Mouse (Mus musculus) mature B cell (primary cell): Measurements from ENCODE around the gene Selenow.
"Not testable (repeated sequence)": the region's sequence is repeated elsewhere in the genome, so short reads cannot be mapped to it uniquely, and the experiment has no call there.

Source experiments
- in situ Hi-C: fragments of 300-500 bp; cut with MboI; formaldehyde crosslinking; loops from 2 replicates; pipeline ENCODE4 v1.14.3; 2019

The Selenow gene

GRCm38 (mm10) chr7:15945721-15946536, 23.7 kb upstream of the Selenow start, which contains the start of gene Nop53:
Gene Nop53 (minus strand): TSS chr7:15946074.
- in situ Hi-C loops = no loop called here

DNA sequence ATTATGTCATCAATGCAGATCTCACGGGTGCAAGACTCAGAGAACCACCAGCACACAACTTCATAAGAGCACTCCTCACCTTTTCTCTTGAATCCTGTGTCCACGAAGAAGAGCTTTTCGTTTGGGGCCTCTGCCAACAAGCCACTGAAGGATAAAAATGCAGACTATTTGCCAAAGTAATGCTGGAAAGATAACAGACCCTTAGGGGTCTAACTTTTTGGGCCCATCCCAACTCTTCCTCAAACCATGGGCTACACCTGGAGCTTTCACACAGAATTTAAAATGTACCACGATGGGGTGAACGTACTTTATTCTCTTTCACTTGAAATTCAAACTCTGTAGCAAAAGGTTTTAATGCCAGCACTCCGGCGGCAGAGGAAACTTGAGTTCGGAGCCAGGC, 23.0 kb upstream of the Selenow start:
- in situ Hi-C loops = no loop called here

- in situ Hi-C loops = no loop called here
Observed at GRCm38 (mm10) chr7:15944311-15944710, 22.1 kb upstream of the Selenow start.

DNA sequence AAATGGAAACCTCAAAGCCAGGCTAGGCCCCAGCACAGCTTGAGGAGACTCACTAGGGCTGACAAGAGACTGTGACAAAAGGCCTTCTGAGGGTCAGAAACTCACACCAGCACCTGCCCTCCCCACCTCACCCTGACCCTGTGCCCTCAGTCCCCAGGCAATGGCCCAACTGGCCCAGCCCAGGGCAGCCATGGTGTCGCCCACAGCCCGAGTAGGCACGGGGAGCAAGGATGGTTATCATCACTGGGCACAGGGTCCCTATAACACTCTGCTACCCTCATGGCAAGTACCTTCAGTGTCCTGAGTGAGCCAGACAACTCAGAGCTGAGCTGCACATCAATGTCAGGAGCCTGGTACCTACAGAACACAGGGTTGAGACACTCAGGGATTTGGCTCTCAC, 16.4 kb upstream of the Selenow start:
- in situ Hi-C loops = no loop called here

DNA sequence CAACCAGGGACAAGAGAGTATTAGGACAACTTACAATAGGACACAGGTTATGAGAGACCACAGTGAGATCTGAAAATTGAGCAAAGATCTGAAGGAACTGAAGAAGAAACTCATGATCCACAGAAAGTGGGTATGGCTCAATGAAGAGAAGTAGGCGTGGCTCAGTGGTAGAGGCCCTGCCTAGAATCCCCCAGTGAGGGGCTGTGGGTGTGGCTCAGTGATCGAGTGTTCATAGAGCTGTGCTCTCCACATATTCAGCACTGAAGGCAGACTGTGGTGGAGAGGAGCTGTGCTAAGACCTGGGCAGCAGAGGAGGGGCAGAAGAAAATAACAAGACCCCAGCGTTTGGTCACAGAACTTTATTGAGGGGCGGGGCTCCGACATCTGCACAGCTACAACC, 15.3 kb upstream of the Selenow start:
- in situ Hi-C loops = no loop called here

DNA sequence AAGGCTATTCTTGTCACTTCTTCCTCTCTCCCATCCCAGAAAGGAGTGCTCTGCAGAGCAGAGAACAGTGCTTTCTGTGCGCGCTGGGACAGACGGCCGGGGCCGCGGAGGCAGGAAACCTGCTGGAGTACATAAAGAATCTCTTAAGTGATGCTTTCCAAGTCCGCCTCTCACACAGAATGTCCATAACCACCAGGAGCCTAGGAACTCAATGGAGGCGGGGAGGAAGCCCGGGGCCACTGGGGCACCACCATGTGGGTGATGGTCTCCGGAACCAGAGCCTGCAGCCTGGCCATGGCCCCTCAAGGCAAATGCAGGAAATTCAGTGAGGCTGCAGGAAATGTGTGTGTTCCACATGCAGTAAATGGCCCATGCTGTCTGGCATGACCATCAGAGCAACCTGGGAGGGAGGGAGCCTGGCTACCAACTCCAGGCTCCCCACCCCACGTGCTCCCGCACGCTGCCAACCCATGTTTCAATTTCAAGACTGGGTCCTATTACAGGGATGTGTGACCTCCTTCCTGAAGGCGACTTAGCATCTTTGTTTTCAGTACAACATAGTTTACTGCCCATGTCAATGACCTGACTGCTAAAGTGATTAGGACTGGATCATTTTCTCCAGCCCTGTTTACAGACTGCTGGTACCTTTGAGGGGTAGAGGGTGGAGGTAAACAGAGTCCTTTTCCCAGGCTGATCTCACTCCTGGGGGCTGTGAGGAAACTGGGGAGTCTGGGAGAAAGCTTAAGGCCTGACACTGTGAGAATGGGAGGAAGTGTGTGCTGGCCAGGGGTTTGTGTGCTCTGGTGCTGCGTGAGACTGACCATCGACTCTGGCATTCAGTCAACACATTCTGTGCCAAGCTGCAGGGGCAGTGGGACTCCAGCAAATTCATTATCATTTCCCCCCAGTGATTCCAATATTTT, 11.5 kb upstream of the Selenow start:
- in situ Hi-C loops = no loop called here

- in situ Hi-C loops = no loop called here
Observed at GRCm38 (mm10) chr7:15931635-15932034, 9.4 kb upstream of the Selenow start.

- in situ Hi-C loops = no loop called here
Observed at GRCm38 (mm10) chr7:15930543-15930942, 8.3 kb upstream of the Selenow start.

GRCm38 (mm10) chr7:15929910-15930309, 7.7 kb upstream of the Selenow start:
- in situ Hi-C loops = no loop called here

GRCm38 (mm10) chr7:15921796-15922195, 406 bp downstream of the Selenow start:
- in situ Hi-C loops = no loop called here

GRCm38 (mm10) chr7:15920645-15921190, 1.5 kb downstream of the Selenow start:
- in situ Hi-C loops = no loop called here

DNA sequence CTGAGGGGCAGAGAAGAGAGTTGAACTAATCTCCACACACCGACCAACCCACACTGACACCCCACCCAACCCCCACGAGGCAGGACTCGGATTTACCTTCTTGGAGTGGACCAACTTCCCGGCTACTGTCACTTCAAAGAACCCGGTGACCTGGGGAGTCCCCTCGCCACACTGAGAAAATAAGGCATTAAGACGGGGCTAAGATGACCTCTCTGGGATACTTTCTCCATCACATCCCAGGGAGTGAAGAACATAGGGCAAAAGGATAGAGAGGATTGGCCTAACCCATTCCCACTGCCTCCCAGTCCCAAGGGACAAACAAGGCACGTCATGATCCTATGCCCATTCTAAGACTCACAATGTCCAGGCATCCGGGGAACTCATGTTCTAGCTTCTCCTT, 2.3 kb downstream of the Selenow start:
- in situ Hi-C loops = no loop called here

GRCm38 (mm10) chr7:15918371-15918770, 3.8 kb downstream of the Selenow start:
- in situ Hi-C loops = no loop called here

GRCm38 (mm10) chr7:15916996-15917395, 5.2 kb downstream of the Selenow start:
- in situ Hi-C loops = no loop called here

- in situ Hi-C loops = no loop called here
Observed at GRCm38 (mm10) chr7:15916134-15916723, 6.0 kb downstream of the Selenow start.

GRCm38 (mm10) chr7:15915695-15916094, 6.5 kb downstream of the Selenow start:
- in situ Hi-C loops = not testable (repeated sequence)

GRCm38 (mm10) chr7:15914751-15915150, 7.5 kb downstream of the Selenow start:
- in situ Hi-C loops = no loop called here

GRCm38 (mm10) chr7:15914252-15914651, 8.0 kb downstream of the Selenow start:
- in situ Hi-C loops = no loop called here

DNA sequence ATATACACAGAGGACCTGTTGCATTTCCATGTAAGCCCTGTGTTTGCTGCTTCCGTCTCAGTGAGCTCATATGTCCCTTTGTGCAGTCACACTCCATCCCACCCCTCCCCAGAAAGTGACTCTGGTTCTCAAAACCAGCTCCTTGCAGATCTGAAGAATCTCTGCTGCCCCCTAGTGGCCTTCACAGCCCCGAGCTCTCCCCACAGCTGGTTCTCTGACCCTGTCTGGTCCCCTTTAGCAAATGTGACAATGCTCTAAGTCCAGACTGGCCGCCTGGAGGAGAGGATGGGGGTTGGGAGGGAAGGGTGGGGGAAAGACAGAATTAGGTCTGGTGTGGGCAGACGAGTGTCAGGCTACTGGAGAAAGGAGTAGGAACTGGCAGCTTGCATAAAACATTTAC, 10.0 kb downstream of the Selenow start:
- in situ Hi-C loops = no loop called here

- in situ Hi-C loops = no loop called here
Observed at GRCm38 (mm10) chr7:15910521-15910920, 11.7 kb downstream of the Selenow start.

- in situ Hi-C loops = no loop called here
Observed at GRCm38 (mm10) chr7:15907971-15908590, 14.1 kb downstream of the Selenow start.

GRCm38 (mm10) chr7:15906602-15907001, 15.6 kb downstream of the Selenow start:
- in situ Hi-C loops = no loop called here
